Mouse (Mus musculus) heart, adult 2 months (tissue): ENCODE results near the gene 1700056E22Rik.

Experiments used
- CTCF ChIP-seq: fragments of 200-600 bp; IDR thresholded peaks from 2 replicates; pipeline ENCODE4 v1.8.1; 2022; ENCODE audit warnings: antibody characterized with exemption, mild to moderate bottlenecking, moderate library complexity
- EP300 ChIP-seq: fragments of 200-500 bp; IDR thresholded peaks from 2 replicates; pipeline ENCODE4 v1.6.1; 2011; ENCODE audit warnings: low read depth, low read length, control low read depth; ENCODE audit not compliant: insufficient read depth
- POLR2A ChIP-seq: fragments of 200-500 bp; IDR thresholded peaks from 2 replicates; pipeline ENCODE4 v1.6.1; 2011; ENCODE audit warnings: mild to moderate bottlenecking, low read depth, low read length, control low read depth; ENCODE audit not compliant: insufficient read depth

DNA sequence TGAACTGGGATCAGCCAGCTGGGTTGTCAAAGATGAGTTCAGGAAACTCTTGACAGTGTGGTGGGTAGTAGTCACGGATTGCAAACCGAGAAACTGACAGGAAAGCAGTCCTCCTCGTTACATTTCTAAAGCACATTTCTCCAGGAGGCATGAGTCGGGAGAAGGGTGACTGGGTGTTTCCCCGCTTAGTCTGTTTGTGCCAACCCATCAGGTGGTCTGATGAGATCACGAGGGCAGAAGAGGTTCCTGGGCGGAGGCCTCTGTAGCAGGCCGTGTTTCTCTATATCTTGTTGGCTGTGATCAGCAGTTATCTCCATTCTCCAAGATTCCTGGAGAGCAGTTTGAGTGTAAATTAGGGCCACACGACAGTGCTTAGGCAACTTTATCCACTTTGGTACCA, 8.6 kb upstream of the 1700056E22Rik start:
- TF ChIP-seq CTCF (no peak), POLR2A (no peak), EP300 (no peak)
